Mouse (Mus musculus) natural killer cell, adult 2 months (primary cell): ENCODE results near the gene Tas2r144.

ENCODE experiments used
- DNase-seq, 2 experiments: peaks; one replicate each; pipeline ENCODE4 v3.0.0; 2022; ENCODE audit warnings: low spot score in 2 of 2

Tas2r144 gene

GRCm38 (mm10) chr6:42215028-42215427 is at the start of gene Tas2r144:
Gene Tas2r144 (plus strand): TSS chr6:42215328.
- DNase-seq = no peak

GRCm38 (mm10) chr6:42182462-42182861 is 32.7 kb upstream of the Tas2r144 start:
- DNase-seq = no peak

GRCm38 (mm10) chr6:42186230-42186629 is 28.9 kb upstream of the Tas2r144 start:
- DNase-seq = no peak

GRCm38 (mm10) chr6:42197710-42198109 is 17.4 kb upstream of the Tas2r144 start:
- DNase-seq = no peak

- DNase-seq = no peak
These were observed 15.6 kb upstream of the Tas2r144 start for GRCm38 (mm10) chr6:42199498-42199897.

- DNase-seq = no peak
These were observed 7.2 kb downstream of the Tas2r144 start for GRCm38 (mm10) chr6:42222286-42222685.

GRCm38 (mm10) chr6:42225046-42225445 is 9.9 kb downstream of the Tas2r144 start:
- no peak for DNase-seq

- DNase-seq = peak; percentile 38 to 69
These were observed 12.3 kb downstream of the Tas2r144 start for GRCm38 (mm10) chr6:42227240-42228101.

GRCm38 (mm10) chr6:42229610-42230009 is 14.5 kb downstream of the Tas2r144 start:
- no peak for DNase-seq

- DNase-seq = no peak
These were observed 16.1 kb downstream of the Tas2r144 start for GRCm38 (mm10) chr6:42231191-42231590.

GRCm38 (mm10) chr6:42237276-42237805 is 22.2 kb downstream of the Tas2r144 start:
- no peak for DNase-seq

GRCm38 (mm10) chr6:42241311-42242045 is 26.4 kb downstream of the Tas2r144 start:
- no peak for DNase-seq

- peak; percentile 70 to 83 for DNase-seq
These were observed 30.7 kb downstream of the Tas2r144 start, which contains the start of gene Gstk1 for GRCm38 (mm10) chr6:42245711-42246353. Gene Gstk1 (plus strand): TSS chr6:42245935.

GRCm38 (mm10) chr6:42247173-42247572 is 32.0 kb downstream of the Tas2r144 start:
- DNase-seq = no peak

GRCm38 (mm10) chr6:42247981-42248380 is 32.9 kb downstream of the Tas2r144 start:
- no peak for DNase-seq

- DNase-seq = no peak
These were observed 36.7 kb downstream of the Tas2r144 start for GRCm38 (mm10) chr6:42251791-42252190.

GRCm38 (mm10) chr6:42253103-42253502 is 38.0 kb downstream of the Tas2r144 start:
- DNase-seq = no peak

- peak; percentile 34 to 63 for DNase-seq
These were observed 42.3 kb downstream of the Tas2r144 start for GRCm38 (mm10) chr6:42257303-42257863.

GRCm38 (mm10) chr6:42260430-42260829 is 45.3 kb downstream of the Tas2r144 start:
- DNase-seq = no peak

- no peak for DNase-seq
These were observed 46.5 kb downstream of the Tas2r144 start, which contains the start of gene Tmem139 for GRCm38 (mm10) chr6:42261524-42262170. Gene Tmem139 (plus strand): TSS chr6:42261970.
